Mouse (Mus musculus) lung, postnatal 4 days (tissue): ENCODE data around the gene Urb2.
"Not testable (repeated sequence)": the region's sequence is repeated elsewhere in the genome, so short reads cannot be mapped to it uniquely, and the experiment has no call there.

Experiments used
- DNase-seq, 2 experiments: peaks; one replicate each; pipeline ENCODE4 v3.0.0; 2021

Gene Urb2

GRCm38 (mm10) chr8:124021237-124022227 lies at the start of gene Urb2, which contains the start of gene Taf5l:
Gene Urb2 (plus strand): TSS chr8:124021508.
Gene Taf5l (minus strand): TSS chr8:124021397.
- peak; percentile 95 to 96 for DNase-seq

GRCm38 (mm10) chr8:123973495-123973894 lies 47.8 kb upstream of the Urb2 start:
- no peak for DNase-seq

GRCm38 (mm10) chr8:123977499-123977898 lies 43.8 kb upstream of the Urb2 start:
- DNase-seq, result no peak

- peak; percentile 68 to 88 for DNase-seq
Observed at GRCm38 (mm10) chr8:123978166-123978838, 43.0 kb upstream of the Urb2 start.

GRCm38 (mm10) chr8:123978926-123979325 lies 42.4 kb upstream of the Urb2 start:
- DNase-seq, result no peak

GRCm38 (mm10) chr8:123980239-123980638 lies 41.1 kb upstream of the Urb2 start:
- DNase-seq, result no peak

- DNase-seq, result no peak
Observed at GRCm38 (mm10) chr8:123981674-123982073, 39.6 kb upstream of the Urb2 start.

GRCm38 (mm10) chr8:123982291-123982793 lies 39.0 kb upstream of the Urb2 start:
- peak in 1 of 2 experiments; percentile 53 for DNase-seq

GRCm38 (mm10) chr8:123982826-123983400 lies 38.4 kb upstream of the Urb2 start, which contains the start of gene Abcb10:
Gene Abcb10 (minus strand): TSS chr8:123983122.
- peak; percentile 92 to 97 for DNase-seq

GRCm38 (mm10) chr8:123988605-123989038 lies 32.7 kb upstream of the Urb2 start:
- DNase-seq, result no peak

- no peak for DNase-seq
Observed at GRCm38 (mm10) chr8:123989128-123989527, 32.2 kb upstream of the Urb2 start.

GRCm38 (mm10) chr8:123990277-123991049 lies 30.8 kb upstream of the Urb2 start:
- DNase-seq, result no peak

GRCm38 (mm10) chr8:123992587-123992986 lies 28.7 kb upstream of the Urb2 start:
- no peak for DNase-seq

GRCm38 (mm10) chr8:123993597-123993996 lies 27.7 kb upstream of the Urb2 start:
- no peak for DNase-seq

- DNase-seq, result no peak
Observed at GRCm38 (mm10) chr8:123993997-123994396, 27.3 kb upstream of the Urb2 start.

GRCm38 (mm10) chr8:123999568-123999967 lies 21.7 kb upstream of the Urb2 start:
- no peak for DNase-seq

- DNase-seq, result no peak
Observed at GRCm38 (mm10) chr8:124002546-124003108, 18.7 kb upstream of the Urb2 start.

- no peak for DNase-seq
Observed at GRCm38 (mm10) chr8:124007829-124008228, 13.5 kb upstream of the Urb2 start.

GRCm38 (mm10) chr8:124011580-124011979 lies 9.7 kb upstream of the Urb2 start:
- DNase-seq, result no peak

GRCm38 (mm10) chr8:124011989-124012586 lies 9.2 kb upstream of the Urb2 start:
- no peak for DNase-seq

- DNase-seq, result not testable (repeated sequence)
Observed at GRCm38 (mm10) chr8:124014299-124014698, 7.0 kb upstream of the Urb2 start.
